Mouse (Mus musculus): ENCODE measurements around the gene Nbl1. TPM values are rescaled to one million over a fixed set of nuclear protein-coding genes. Genes with fewer than 3 reads are reported as not detected.

Nbl1 gene
- polyA plus RNA-seq, 1 experiment from 2014 or later = 21.4 TPM

GRCm38 (mm10) chr4:139040084-139040839 is 52.5 kb downstream of the Nbl1 start:
- peaks cover 13% of the 10 kb centered on the region; the same call in 1 of the 2 replicates for H3K27me3 ChIP-seq
- no peaks in the 10 kb centered on the region; the same call in 1 of the 2 replicates for H3K9me3 ChIP-seq (replicated peaks)
- 17% methylated on average over 10 of the region's 10 CpGs for WGBS
- no peak overlapping the region for H3K4me2 ChIP-seq
- peaks cover 7% of the 10 kb centered on the region for H3K4me1 ChIP-seq (replicated peaks)
- no peak for ATAC-seq (replicated peaks; ENCODE audit: insufficient number of reproducible peaks, insufficient read depth, low FRiP score, low read depth)
- no peak overlapping the region for H3K4me3 ChIP-seq
- no peak overlapping the region for H3K27ac ChIP-seq
- peaks cover 4% of the 10 kb centered on the region; the same call in 1 of the 2 replicates for H3K36me3 ChIP-seq
- H3K9ac ChIP-seq = no peak overlapping the region

GRCm38 (mm10) chr4:139037795-139038607 is 54.8 kb downstream of the Nbl1 start:
- H3K9me3 ChIP-seq (replicated peaks) = no peaks in the 10 kb centered on the region; the same call in 1 of the 2 replicates
- 61% methylated on average over 17 of the region's 17 CpGs for WGBS

GRCm38 (mm10) chr4:139035799-139036198 is 57.0 kb downstream of the Nbl1 start:
- H3K4me3 ChIP-seq = no peak overlapping the region
- no peak for ATAC-seq (replicated peaks; ENCODE audit: insufficient number of reproducible peaks, insufficient read depth, low FRiP score, low read depth)
- WGBS = 76% methylated on average over 3 of the region's 3 CpGs
- H3K27me3 ChIP-seq = peaks cover 10% of the 10 kb centered on the region; the same call in 1 of the 2 replicates
- no peak overlapping the region for H3K9ac ChIP-seq
- no peak overlapping the region for H3K27ac ChIP-seq
- no peak overlapping the region for H3K4me2 ChIP-seq
- no peaks in the 10 kb centered on the region; the same call in 1 of the 2 replicates for H3K9me3 ChIP-seq (replicated peaks)
- peaks cover 28% of the 10 kb centered on the region for H3K4me1 ChIP-seq (replicated peaks)
- H3K36me3 ChIP-seq = peaks cover 4% of the 10 kb centered on the region; the same call in 1 of the 2 replicates

More at GRCm38 (mm10) chr4:139037795-139038607, 54.8 kb downstream of the Nbl1 start:
- no peak for ATAC-seq (replicated peaks; ENCODE audit: insufficient number of reproducible peaks, insufficient read depth, low FRiP score, low read depth)
- H3K27ac ChIP-seq = no peak overlapping the region
- H3K4me3 ChIP-seq = no peak overlapping the region
- H3K9ac ChIP-seq = no peak overlapping the region
- no peak overlapping the region for H3K4me2 ChIP-seq
- H3K27me3 ChIP-seq = peaks cover 13% of the 10 kb centered on the region; the same call in 1 of the 2 replicates
- H3K36me3 ChIP-seq = peaks cover 4% of the 10 kb centered on the region; the same call in 1 of the 2 replicates
- peaks cover 20% of the 10 kb centered on the region for H3K4me1 ChIP-seq (replicated peaks)

GRCm38 (mm10) chr4:139034942-139035341 is 57.9 kb downstream of the Nbl1 start:
- 83% methylated on average over 3 of the region's 3 CpGs for WGBS
- Histone ChIP-seq H3K4me1 (replicated peaks) (peaks cover 28% of the 10 kb centered on the region), H3K4me3 (no peak overlapping the region), H3K9me3 (replicated peaks) (no peaks in the 10 kb centered on the region; the same call in 1 of the 2 replicates), H3K4me2 (no peak overlapping the region), H3K27ac (no peak overlapping the region), H3K27me3 (peaks cover 2% of the 10 kb centered on the region; the same call in 1 of the 2 replicates), H3K9ac (no peak overlapping the region), H3K36me3 (peaks cover 4% of the 10 kb centered on the region; the same call in 1 of the 2 replicates)
- no peak for ATAC-seq (replicated peaks; ENCODE audit: insufficient number of reproducible peaks, insufficient read depth, low FRiP score, low read depth)

- H3K27me3 ChIP-seq = no peaks in the 10 kb centered on the region; the same call in 1 of the 2 replicates
- H3K36me3 ChIP-seq = peaks cover 4% of the 10 kb centered on the region; the same call in 1 of the 2 replicates
- H3K4me1 ChIP-seq (replicated peaks) = peaks cover 28% of the 10 kb centered on the region
- ATAC-seq (replicated peaks; ENCODE audit: insufficient number of reproducible peaks, insufficient read depth, low FRiP score, low read depth) = no peak
- H3K9ac ChIP-seq = no peak overlapping the region
- H3K4me3 ChIP-seq = no peak overlapping the region
- no peak overlapping the region for H3K27ac ChIP-seq
- 42% methylated on average over 4 of the region's 4 CpGs for WGBS
- no peak overlapping the region for H3K4me2 ChIP-seq
- H3K9me3 ChIP-seq (replicated peaks) = no peaks in the 10 kb centered on the region; the same call in 1 of the 2 replicates
Measured at GRCm38 (mm10) chr4:139034540-139034939, 58.3 kb downstream of the Nbl1 start.

GRCm38 (mm10) chr4:139034010-139034367 is 58.8 kb downstream of the Nbl1 start:
- Histone ChIP-seq H3K36me3 (peaks cover 4% of the 10 kb centered on the region; the same call in 1 of the 2 replicates), H3K27me3 (no peaks in the 10 kb centered on the region), H3K9ac (no peak overlapping the region), H3K4me3 (no peak overlapping the region), H3K27ac (peak overlapping the region; percentile 82), H3K9me3 (replicated peaks) (no peaks in the 10 kb centered on the region; the same call in 1 of the 2 replicates), H3K4me1 (replicated peaks) (peaks cover 28% of the 10 kb centered on the region), H3K4me2 (no peak overlapping the region)
- no peak for ATAC-seq (replicated peaks; ENCODE audit: insufficient number of reproducible peaks, insufficient read depth, low FRiP score, low read depth)
- 65% methylated on average over 8 of the region's 8 CpGs for WGBS

GRCm38 (mm10) chr4:139033263-139034009 is 59.4 kb downstream of the Nbl1 start:
- Histone ChIP-seq H3K36me3 (peaks cover 4% of the 10 kb centered on the region; the same call in 1 of the 2 replicates), H3K27ac (peak overlapping the region; percentile 82), H3K9ac (no peak overlapping the region), H3K4me1 (replicated peaks) (peaks cover 28% of the 10 kb centered on the region), H3K4me3 (no peak overlapping the region), H3K4me2 (0 out of 2 replicates have a peak overlapping the region, but pooled peaks have one; percentile 3), H3K9me3 (replicated peaks) (no peaks in the 10 kb centered on the region; the same call in 1 of the 2 replicates), H3K27me3 (no peaks in the 10 kb centered on the region)
- ATAC-seq (replicated peaks; ENCODE audit: insufficient number of reproducible peaks, insufficient read depth, low FRiP score, low read depth) = peak; percentile 55; the same call in 1 of the 2 replicates
- WGBS = 56% methylated on average over 11 of the region's 11 CpGs

- Histone ChIP-seq H3K4me2 (no peak overlapping the region), H3K27me3 (no peaks in the 10 kb centered on the region), H3K9me3 (replicated peaks) (no peaks in the 10 kb centered on the region; the same call in 1 of the 2 replicates), H3K36me3 (peaks cover 4% of the 10 kb centered on the region; the same call in 1 of the 2 replicates), H3K9ac (no peak overlapping the region), H3K4me1 (replicated peaks) (peaks cover 23% of the 10 kb centered on the region), H3K4me3 (no peak overlapping the region), H3K27ac (peak overlapping the region; percentile 82; the same call in 1 of the 2 replicates)
- WGBS = 87% methylated on average over 12 of the region's 12 CpGs
- no peak for ATAC-seq (replicated peaks; ENCODE audit: insufficient number of reproducible peaks, insufficient read depth, low FRiP score, low read depth)
Measured at GRCm38 (mm10) chr4:139032521-139032920, 60.3 kb downstream of the Nbl1 start.
